Mouse (Mus musculus): Measurements from ENCODE around the gene Fhit. TPM values are rescaled to one million over a fixed set of nuclear protein-coding genes. Genes with fewer than 3 reads are reported as not detected.

The Fhit gene
- polyA plus RNA-seq, 1 experiment from 2014 or later, result 13.3 TPM

- TF ChIP-seq CTCF (IDR thresholded peaks at IDR 0.05; ENCODE audit: low read depth), result no peak
- Histone ChIP-seq H3K4me2 (ENCODE audit: low read length) (no peak overlapping the region), H3K4me1 (replicated peaks; ENCODE audit: insufficient read depth, low read length) (no peaks in the 10 kb centered on the region), H3K4me3 (replicated peaks; ENCODE audit: low read depth, low read length) (no peak overlapping the region), H3K9ac (ENCODE audit: low read depth, low read length) (no peak overlapping the region), H3K36me3 (ENCODE audit: insufficient read depth, low read length) (no peaks in the 10 kb centered on the region), H3K27me3 (ENCODE audit: insufficient read depth, low read length) (no peaks in the 10 kb centered on the region), H3K9me3 (replicated peaks; ENCODE audit: low read length) (no peaks in the 10 kb centered on the region), H3K27ac (no peak overlapping the region)
- WGBS, result 25% methylated on average over 3 of the region's 3 CpGs
- DNase-seq (ENCODE audit: low spot score) (peak; percentile 74), ATAC-seq (replicated peaks; ENCODE audit: low FRiP score, low read depth) (no peak)
Observed at GRCm38 (mm10) chr14:10655842-10656241, 506.0 kb downstream of the Fhit start.

- Histone ChIP-seq H3K9me3 (replicated peaks; ENCODE audit: low read length) (no peaks in the 10 kb centered on the region), H3K27me3 (ENCODE audit: insufficient read depth, low read length) (no peaks in the 10 kb centered on the region), H3K4me3 (replicated peaks; ENCODE audit: low read depth, low read length) (no peak overlapping the region), H3K36me3 (ENCODE audit: insufficient read depth, low read length) (no peaks in the 10 kb centered on the region), H3K4me1 (replicated peaks; ENCODE audit: insufficient read depth, low read length) (no peaks in the 10 kb centered on the region), H3K9ac (ENCODE audit: low read depth, low read length) (no peak overlapping the region), H3K27ac (no peak overlapping the region), H3K4me2 (ENCODE audit: low read length) (no peak overlapping the region)
- TF ChIP-seq CTCF (IDR thresholded peaks at IDR 0.05; ENCODE audit: low read depth), result no peak
- no peak for ATAC-seq (replicated peaks; ENCODE audit: low FRiP score, low read depth)
- DNase-seq (ENCODE audit: low spot score), result no peak
Observed at GRCm38 (mm10) chr14:10647832-10648231, 514.0 kb downstream of the Fhit start.

GRCm38 (mm10) chr14:10631783-10632182 is 530.1 kb downstream of the Fhit start:
- Histone ChIP-seq H3K4me2 (ENCODE audit: low read length) (no peak overlapping the region), H3K27ac (no peak overlapping the region), H3K9me3 (replicated peaks; ENCODE audit: low read length) (no peaks in the 10 kb centered on the region), H3K9ac (ENCODE audit: low read depth, low read length) (no peak overlapping the region), H3K36me3 (ENCODE audit: insufficient read depth, low read length) (no peaks in the 10 kb centered on the region), H3K4me1 (replicated peaks; ENCODE audit: insufficient read depth, low read length) (no peaks in the 10 kb centered on the region), H3K27me3 (ENCODE audit: insufficient read depth, low read length) (no peaks in the 10 kb centered on the region), H3K4me3 (replicated peaks; ENCODE audit: low read depth, low read length) (no peak overlapping the region)
- ATAC-seq (replicated peaks; ENCODE audit: low FRiP score, low read depth) (no peak), DNase-seq (ENCODE audit: low spot score) (no peak)
- 46% methylated on average over 3 of the region's 3 CpGs for WGBS
- no peak for TF ChIP-seq CTCF (IDR thresholded peaks at IDR 0.05; ENCODE audit: low read depth)

- Histone ChIP-seq H3K9ac (ENCODE audit: low read depth, low read length) (no peak overlapping the region), H3K9me3 (replicated peaks; ENCODE audit: low read length) (no peaks in the 10 kb centered on the region), H3K36me3 (ENCODE audit: insufficient read depth, low read length) (no peaks in the 10 kb centered on the region), H3K4me1 (replicated peaks; ENCODE audit: insufficient read depth, low read length) (no peaks in the 10 kb centered on the region), H3K27ac (no peak overlapping the region), H3K4me3 (replicated peaks; ENCODE audit: low read depth, low read length) (no peak overlapping the region), H3K4me2 (ENCODE audit: low read length) (no peak overlapping the region), H3K27me3 (ENCODE audit: insufficient read depth, low read length) (no peaks in the 10 kb centered on the region)
- TF ChIP-seq CTCF (IDR thresholded peaks at IDR 0.05; ENCODE audit: low read depth), result no peak
- 74% methylated on average over 2 of the region's 2 CpGs for WGBS
- ATAC-seq (replicated peaks; ENCODE audit: low FRiP score, low read depth), result no peak
- DNase-seq (ENCODE audit: low spot score), result no peak
Observed at GRCm38 (mm10) chr14:10630831-10631360, 530.9 kb downstream of the Fhit start.

- Histone ChIP-seq H3K27ac (no peak overlapping the region), H3K4me3 (replicated peaks; ENCODE audit: low read depth, low read length) (no peak overlapping the region), H3K4me1 (replicated peaks; ENCODE audit: insufficient read depth, low read length) (no peaks in the 10 kb centered on the region), H3K9me3 (replicated peaks; ENCODE audit: low read length) (no peaks in the 10 kb centered on the region), H3K36me3 (ENCODE audit: insufficient read depth, low read length) (no peaks in the 10 kb centered on the region), H3K9ac (ENCODE audit: low read depth, low read length) (no peak overlapping the region), H3K27me3 (ENCODE audit: insufficient read depth, low read length) (no peaks in the 10 kb centered on the region), H3K4me2 (ENCODE audit: low read length) (no peak overlapping the region)
- TF ChIP-seq CTCF (IDR thresholded peaks at IDR 0.05; ENCODE audit: low read depth), result no peak
- no peak for ATAC-seq (replicated peaks; ENCODE audit: low FRiP score, low read depth)
- 71% methylated on average over 5 of the region's 5 CpGs for WGBS
- DNase-seq (ENCODE audit: low spot score), result no peak
Observed at GRCm38 (mm10) chr14:10593467-10593866, 568.4 kb downstream of the Fhit start.

GRCm38 (mm10) chr14:10568937-10569552 is 592.8 kb downstream of the Fhit start:
- 69% methylated on average over 3 of the region's 3 CpGs for WGBS
- no peak for TF ChIP-seq CTCF (IDR thresholded peaks at IDR 0.05; ENCODE audit: low read depth)
- no peak for ATAC-seq (replicated peaks; ENCODE audit: low FRiP score, low read depth)

GRCm38 (mm10) chr14:10567771-10568170 is 594.1 kb downstream of the Fhit start:
- Histone ChIP-seq H3K4me3 (replicated peaks; ENCODE audit: low read depth, low read length) (no peak overlapping the region), H3K36me3 (ENCODE audit: insufficient read depth, low read length) (no peaks in the 10 kb centered on the region), H3K27ac (no peak overlapping the region), H3K27me3 (ENCODE audit: insufficient read depth, low read length) (no peaks in the 10 kb centered on the region), H3K9me3 (replicated peaks; ENCODE audit: low read length) (no peaks in the 10 kb centered on the region), H3K4me2 (ENCODE audit: low read length) (no peak overlapping the region), H3K4me1 (replicated peaks; ENCODE audit: insufficient read depth, low read length) (no peaks in the 10 kb centered on the region), H3K9ac (ENCODE audit: low read depth, low read length) (no peak overlapping the region)
- DNase-seq (ENCODE audit: low spot score) (no peak), ATAC-seq (replicated peaks; ENCODE audit: low FRiP score, low read depth) (no peak)
- TF ChIP-seq CTCF (IDR thresholded peaks at IDR 0.05; ENCODE audit: low read depth), result no peak
- WGBS, result 75% methylated on average over 2 of the region's 2 CpGs

More at GRCm38 (mm10) chr14:10568937-10569552, 592.8 kb downstream of the Fhit start:
- Histone ChIP-seq H3K9ac (ENCODE audit: low read depth, low read length) (no peak overlapping the region), H3K9me3 (replicated peaks; ENCODE audit: low read length) (no peaks in the 10 kb centered on the region), H3K4me1 (replicated peaks; ENCODE audit: insufficient read depth, low read length) (no peaks in the 10 kb centered on the region), H3K27me3 (ENCODE audit: insufficient read depth, low read length) (no peaks in the 10 kb centered on the region), H3K27ac (no peak overlapping the region), H3K36me3 (ENCODE audit: insufficient read depth, low read length) (no peaks in the 10 kb centered on the region), H3K4me2 (ENCODE audit: low read length) (no peak overlapping the region), H3K4me3 (replicated peaks; ENCODE audit: low read depth, low read length) (no peak overlapping the region)
- DNase-seq (ENCODE audit: low spot score), result no peak
